Mouse (Mus musculus): ENCODE data around the gene Zfp982.
"Not testable (repeated sequence)": the region's sequence is repeated elsewhere in the genome, so short reads cannot be mapped to it uniquely, and the experiment has no call there.

Gene Zfp982

GRCm38 (mm10) chr4:147492117-147492516, at the start of gene Zfp982:
Zfp982 (plus strand) TSS chr4:147492417.
- not testable (repeated sequence) for DNase-seq

GRCm38 (mm10) chr4:147442649-147443553, 49.3 kb upstream of the Zfp982 start:
- DNase-seq = not testable (repeated sequence)

GRCm38 (mm10) chr4:147443554-147443927, 48.7 kb upstream of the Zfp982 start:
- DNase-seq = not testable (repeated sequence)

GRCm38 (mm10) chr4:147445371-147445770, 46.8 kb upstream of the Zfp982 start:
- not testable (repeated sequence) for DNase-seq

- no peak for DNase-seq
Measured at GRCm38 (mm10) chr4:147448358-147448757, 43.9 kb upstream of the Zfp982 start.

GRCm38 (mm10) chr4:147449099-147449581, 43.1 kb upstream of the Zfp982 start:
- no peak for DNase-seq

- DNase-seq = not testable (repeated sequence)
Measured at GRCm38 (mm10) chr4:147449986-147450385, 42.2 kb upstream of the Zfp982 start.

- not testable (repeated sequence) for DNase-seq
Measured at GRCm38 (mm10) chr4:147467207-147467606, 25.0 kb upstream of the Zfp982 start.

- DNase-seq = not testable (repeated sequence)
Measured at GRCm38 (mm10) chr4:147498772-147499613, 6.8 kb downstream of the Zfp982 start.

GRCm38 (mm10) chr4:147509174-147509573, 17.0 kb downstream of the Zfp982 start:
- DNase-seq = no peak

GRCm38 (mm10) chr4:147518981-147519380, 26.8 kb downstream of the Zfp982 start:
- DNase-seq = no peak

GRCm38 (mm10) chr4:147520100-147520499, 27.9 kb downstream of the Zfp982 start:
- no peak for DNase-seq

- DNase-seq = no peak
Measured at GRCm38 (mm10) chr4:147525125-147525524, 32.9 kb downstream of the Zfp982 start.

- DNase-seq = no peak
Measured at GRCm38 (mm10) chr4:147530366-147530765, 38.1 kb downstream of the Zfp982 start.

GRCm38 (mm10) chr4:147535916-147536315, 43.7 kb downstream of the Zfp982 start:
- DNase-seq = not testable (repeated sequence)

GRCm38 (mm10) chr4:147537702-147538101, 45.5 kb downstream of the Zfp982 start:
- DNase-seq = no peak

- DNase-seq = not testable (repeated sequence)
Measured at GRCm38 (mm10) chr4:147539918-147540317, 47.7 kb downstream of the Zfp982 start, which contains the start of gene Gm16503. Gm16503 (plus strand) TSS chr4:147540218.

GRCm38 (mm10) chr4:147541105-147541504, 48.9 kb downstream of the Zfp982 start:
- no peak for DNase-seq

- not testable (repeated sequence) for DNase-seq
Measured at GRCm38 (mm10) chr4:147553071-147553470, 60.9 kb downstream of the Zfp982 start, which contains the start of gene Zfp985. Zfp985 (plus strand) TSS chr4:147553277.

- not testable (repeated sequence) for DNase-seq
Measured at GRCm38 (mm10) chr4:147554361-147554760, 62.1 kb downstream of the Zfp982 start.

GRCm38 (mm10) chr4:147556921-147557320, 64.7 kb downstream of the Zfp982 start:
- not testable (repeated sequence) for DNase-seq

- not testable (repeated sequence) for DNase-seq
Measured at GRCm38 (mm10) chr4:147558011-147558410, 65.8 kb downstream of the Zfp982 start.

- not testable (repeated sequence) for DNase-seq
Measured at GRCm38 (mm10) chr4:147559096-147559495, 66.9 kb downstream of the Zfp982 start.

Data from kidney, adult 11 months (tissue).